Mouse (Mus musculus) ovary, adult 18-20 months (tissue): ENCODE data around the gene Specc1.

Source experiments
- DNase-seq: peaks from one replicate; pipeline ENCODE4 v3.0.0; 2022; ENCODE audit warnings: low spot score, mixed read lengths

Gene Specc1

GRCm38 (mm10) chr11:61968875-61969274 lies 12.3 kb downstream of the Specc1 start:
- DNase-seq: no peak

GRCm38 (mm10) chr11:61970901-61971300 lies 14.3 kb downstream of the Specc1 start:
- DNase-seq: no peak

GRCm38 (mm10) chr11:61971441-61972221 lies 15.1 kb downstream of the Specc1 start:
- no peak for DNase-seq

- no peak for DNase-seq
Measured at GRCm38 (mm10) chr11:61974106-61974707, 17.6 kb downstream of the Specc1 start.

GRCm38 (mm10) chr11:61975783-61976182 lies 19.2 kb downstream of the Specc1 start:
- DNase-seq: no peak

- DNase-seq: no peak
Measured at GRCm38 (mm10) chr11:61981285-61981684, 24.7 kb downstream of the Specc1 start.

GRCm38 (mm10) chr11:61982828-61983227 lies 26.3 kb downstream of the Specc1 start:
- DNase-seq: no peak

- no peak for DNase-seq
Measured at GRCm38 (mm10) chr11:61986939-61987338, 30.4 kb downstream of the Specc1 start.

GRCm38 (mm10) chr11:61989647-61990046 lies 33.1 kb downstream of the Specc1 start:
- DNase-seq: no peak

- no peak for DNase-seq
Measured at GRCm38 (mm10) chr11:61991576-61991975, 35.0 kb downstream of the Specc1 start.

GRCm38 (mm10) chr11:61992671-61993285 lies 36.2 kb downstream of the Specc1 start:
- no peak for DNase-seq

- DNase-seq: no peak
Measured at GRCm38 (mm10) chr11:61999501-61999900, 42.9 kb downstream of the Specc1 start.

- DNase-seq: no peak
Measured at GRCm38 (mm10) chr11:62000099-62000498, 43.5 kb downstream of the Specc1 start.

GRCm38 (mm10) chr11:62001977-62002376 lies 45.4 kb downstream of the Specc1 start:
- no peak for DNase-seq

GRCm38 (mm10) chr11:62004881-62005240 lies 48.3 kb downstream of the Specc1 start:
- no peak for DNase-seq

GRCm38 (mm10) chr11:62005241-62005910 lies 48.8 kb downstream of the Specc1 start:
- peak; percentile 7 for DNase-seq

GRCm38 (mm10) chr11:62005911-62006260 lies 49.3 kb downstream of the Specc1 start:
- no peak for DNase-seq

GRCm38 (mm10) chr11:62006680-62007079 lies 50.1 kb downstream of the Specc1 start:
- DNase-seq: no peak

- no peak for DNase-seq
Measured at GRCm38 (mm10) chr11:62007984-62008383, 51.4 kb downstream of the Specc1 start.

- DNase-seq: no peak
Measured at GRCm38 (mm10) chr11:62010625-62011231, 54.2 kb downstream of the Specc1 start.

GRCm38 (mm10) chr11:62012039-62012438 lies 55.5 kb downstream of the Specc1 start:
- no peak for DNase-seq

- DNase-seq: no peak
Measured at GRCm38 (mm10) chr11:62013449-62013848, 56.9 kb downstream of the Specc1 start.
